Mouse (Mus musculus) small intestine, adult 2 months (tissue): ENCODE measurements at regions not wholly inside any gene's neighbourhood (a gene's known extent, or its start where the extent isn't known, plus 50 kb on each side); places are given as distances from the start of the nearest gene placed in this dataset.

Source experiments
- CTCF ChIP-seq: fragments of 200-500 bp; IDR thresholded peaks from 2 replicates; pipeline ENCODE4 v1.5.1; 2012; ENCODE audit warnings: low read depth, mild to moderate bottlenecking, control low read depth, inconsistent platforms, low read length, moderate library complexity, mixed read lengths; ENCODE audit not compliant: insufficient replicate concordance, insufficient read length; ENCODE audit errors: extremely low read depth
- POLR2A ChIP-seq: fragments of 200-500 bp; IDR thresholded peaks from 2 replicates; pipeline ENCODE4 v1.6.1; 2012; ENCODE audit warnings: low read depth, mild to moderate bottlenecking, control low read depth, inconsistent platforms, low read length, moderate library complexity

GRCm38 (mm10) chr9:101687226-101687625 lies 174.4 kb upstream of the 9630041A04Rik start:
- no peak for TF ChIP-seq CTCF
- TF ChIP-seq POLR2A: no peak
